Mouse (Mus musculus) heart, adult 11 months (tissue): ENCODE measurements around the gene Plxdc1.
"Not testable (repeated sequence)": the region's sequence is repeated elsewhere in the genome, so short reads cannot be mapped to it uniquely, and the experiment has no call there.

Experiments
- DNase-seq: peaks from one replicate; pipeline ENCODE4 v3.0.0; 2022

The Plxdc1 gene

DNA sequence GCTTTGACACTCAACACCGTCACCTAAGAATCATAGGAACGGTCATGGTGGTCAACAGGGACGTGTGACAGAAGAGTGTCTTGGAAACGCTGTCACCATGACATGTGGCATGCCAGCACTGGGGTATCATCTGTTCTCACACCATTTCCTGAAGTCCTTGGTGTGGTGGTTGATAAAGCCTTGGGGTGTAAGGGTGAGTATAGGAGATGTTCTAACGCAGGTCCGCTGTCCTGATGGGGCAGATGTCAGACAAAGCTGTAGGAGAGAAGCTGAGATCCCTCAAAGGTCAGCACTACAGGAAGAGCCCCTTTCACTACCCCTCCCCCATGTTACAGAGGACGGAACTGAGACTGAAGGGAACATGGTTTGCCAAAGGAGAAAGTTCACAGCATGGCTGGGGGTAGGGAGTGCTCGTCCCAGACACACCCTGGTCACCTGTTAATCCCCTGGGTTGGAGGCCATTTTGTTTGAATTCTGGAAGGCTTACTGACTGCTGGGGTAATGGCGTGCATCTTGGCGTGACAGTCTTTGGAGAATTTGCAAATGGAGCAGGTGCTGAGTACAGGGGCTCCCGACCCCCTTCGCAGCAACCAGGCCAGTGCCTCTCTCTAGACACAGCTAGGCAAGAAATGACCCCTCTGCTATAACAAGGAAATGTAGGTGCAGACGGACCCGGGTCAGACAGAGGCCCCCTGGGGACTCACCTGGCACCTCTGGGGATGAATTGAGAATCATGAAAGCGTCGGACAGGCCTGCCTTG lies 32.9 kb downstream of the Plxdc1 start:
- DNase-seq, result no peak

DNA sequence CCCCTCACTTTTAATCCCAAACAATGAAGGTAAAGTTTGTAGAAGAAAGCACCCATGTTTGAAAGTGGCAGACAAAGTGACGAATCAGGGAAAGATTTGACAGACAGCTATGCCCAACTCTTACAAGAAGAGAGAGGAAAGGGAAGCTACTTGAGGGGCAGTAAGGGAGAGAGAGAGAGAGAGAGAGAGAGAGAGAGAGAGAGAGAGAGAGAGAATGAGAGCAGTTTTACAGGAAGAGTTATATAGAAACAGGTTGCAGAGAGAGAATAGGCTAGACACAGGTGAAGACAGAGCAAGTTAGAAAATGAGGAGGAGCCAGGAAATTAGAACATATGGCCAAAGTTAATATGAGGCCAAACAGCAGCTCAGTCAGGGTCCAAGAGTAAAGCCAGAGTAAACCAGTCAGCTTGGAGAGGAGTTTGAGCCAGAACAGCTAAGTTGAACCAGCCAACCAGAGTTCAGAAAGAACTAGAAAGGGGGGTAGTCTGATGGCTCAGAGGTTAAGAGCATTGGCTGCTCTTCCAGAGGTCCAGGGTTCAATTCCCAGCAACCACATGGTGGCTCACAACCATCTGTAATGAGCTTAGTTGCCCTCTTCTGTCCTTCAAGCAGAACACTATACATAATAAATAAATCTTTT lies 33.8 kb downstream of the Plxdc1 start:
- no peak for DNase-seq

DNA sequence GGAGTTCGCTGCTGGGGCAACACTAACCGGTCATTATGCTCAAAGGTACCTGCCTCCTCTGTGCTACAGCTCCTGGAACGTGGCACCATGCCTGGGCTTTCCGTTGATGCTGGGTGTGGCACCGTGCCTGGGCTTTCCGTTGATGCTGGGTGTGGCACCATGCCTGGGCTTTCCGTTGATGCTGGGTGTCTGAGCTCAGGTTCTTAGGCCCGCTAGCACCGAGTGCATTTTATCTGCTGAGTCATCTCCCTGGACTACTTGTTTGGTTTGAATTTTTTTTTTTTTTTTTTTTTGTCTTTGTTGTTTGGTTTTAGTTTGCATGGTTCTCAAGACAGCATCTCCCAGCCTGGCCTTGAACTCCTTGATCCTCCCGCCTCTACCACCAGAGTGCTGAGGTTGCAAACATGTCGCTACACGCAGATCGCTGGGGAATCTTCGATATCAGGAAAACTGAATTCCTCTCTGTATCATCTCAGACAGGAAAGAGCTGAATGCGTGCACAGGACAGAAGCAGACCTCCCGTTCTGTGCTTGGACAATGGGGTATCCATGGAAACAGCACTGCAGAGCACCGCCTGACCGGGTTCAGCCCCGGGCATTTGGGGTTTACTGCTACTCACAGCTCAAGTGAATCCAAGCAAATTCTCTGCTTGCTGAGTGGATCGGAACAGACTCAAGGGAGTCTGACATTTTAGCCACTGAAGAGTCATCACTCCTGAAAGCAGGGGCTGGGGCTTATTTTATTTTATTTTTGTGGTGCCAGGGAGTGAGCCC lies 36.4 kb downstream of the Plxdc1 start:
- no peak for DNase-seq

DNA sequence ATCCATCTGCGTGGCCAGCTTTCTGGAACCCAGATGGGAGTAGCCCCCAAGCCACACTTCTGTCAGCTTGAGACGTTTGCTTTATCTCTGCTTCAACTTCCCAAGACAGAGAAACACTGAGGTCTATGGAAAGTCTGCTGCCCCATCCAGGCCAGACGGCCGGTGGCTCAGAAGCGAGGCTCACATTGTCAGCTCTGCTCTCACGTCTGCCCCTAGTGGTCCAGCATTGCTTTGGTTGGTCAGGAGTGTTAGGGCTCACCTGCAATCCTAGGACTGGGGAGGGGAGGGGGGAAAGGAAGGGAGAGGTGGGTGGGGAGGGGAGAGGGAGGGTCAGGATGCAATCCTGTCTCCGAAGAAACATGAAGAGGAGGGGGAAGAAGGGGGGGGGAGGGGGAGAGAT lies 38.8 kb downstream of the Plxdc1 start:
- no peak for DNase-seq

DNA sequence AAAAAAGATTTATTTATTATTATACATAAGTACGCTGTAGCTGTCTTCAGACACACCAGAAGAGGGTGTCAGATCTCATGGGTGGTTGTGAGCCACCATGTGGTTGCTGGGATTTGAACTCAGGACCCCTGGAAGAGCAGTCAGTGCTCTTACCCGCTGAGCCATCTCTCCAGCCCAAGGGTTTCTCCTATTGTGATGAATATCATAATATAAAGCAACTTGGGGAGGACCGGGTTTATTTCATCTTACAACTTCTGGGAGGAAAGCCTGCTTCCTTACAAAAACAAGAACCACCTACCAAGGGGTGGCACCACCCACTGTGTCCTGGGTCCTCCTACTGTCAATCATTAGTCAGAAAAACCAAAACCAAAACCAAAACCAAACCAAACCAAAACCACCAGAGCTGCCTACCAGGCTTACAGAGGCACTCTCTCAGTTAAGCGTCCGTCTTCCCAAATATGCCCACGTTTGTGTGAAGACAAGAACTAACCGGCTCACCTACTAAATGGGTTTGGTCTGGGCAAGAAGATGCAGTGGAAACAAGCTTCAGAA lies 40.4 kb downstream of the Plxdc1 start:
- not testable (repeated sequence) for DNase-seq

DNA sequence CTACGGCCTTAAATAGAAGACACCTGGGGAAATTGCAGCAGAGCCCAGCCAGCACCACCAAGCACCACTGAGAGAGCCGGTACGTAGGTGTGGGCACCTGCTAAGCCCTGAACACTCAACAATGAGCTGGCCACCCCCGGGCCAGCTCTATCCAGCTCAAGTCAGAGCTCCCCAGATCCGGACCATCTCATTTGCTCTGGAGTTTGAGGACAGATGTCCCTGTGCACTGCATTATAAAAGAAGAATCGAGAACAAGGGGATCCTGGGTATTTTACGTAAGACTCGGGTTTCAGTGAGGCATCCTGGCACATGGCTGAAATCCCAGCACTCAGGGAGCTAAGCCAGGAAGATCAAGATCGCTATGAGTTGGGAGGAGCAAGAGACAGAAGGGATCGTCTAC lies 41.2 kb downstream of the Plxdc1 start:
- no peak for DNase-seq

DNA sequence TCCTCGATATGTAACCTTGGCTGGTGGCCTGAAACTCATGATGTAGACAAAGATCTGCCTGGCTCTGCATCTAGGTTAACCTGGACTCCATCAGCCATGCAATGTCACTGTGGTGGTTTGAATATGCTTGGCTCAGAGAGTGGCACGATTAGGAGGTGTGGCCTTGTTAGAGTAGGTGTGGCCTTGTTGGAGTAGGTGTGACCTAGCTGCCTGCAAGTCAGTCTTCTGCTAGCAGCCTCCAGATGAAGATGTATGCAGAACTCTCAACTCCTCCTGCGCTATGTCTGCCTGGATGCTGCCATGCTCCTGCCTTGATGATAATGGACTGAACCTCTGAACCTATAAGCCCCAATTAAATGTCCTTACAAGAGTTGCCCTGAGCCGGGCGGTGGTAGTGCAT lies 43.0 kb downstream of the Plxdc1 start:
- DNase-seq, result no peak

DNA sequence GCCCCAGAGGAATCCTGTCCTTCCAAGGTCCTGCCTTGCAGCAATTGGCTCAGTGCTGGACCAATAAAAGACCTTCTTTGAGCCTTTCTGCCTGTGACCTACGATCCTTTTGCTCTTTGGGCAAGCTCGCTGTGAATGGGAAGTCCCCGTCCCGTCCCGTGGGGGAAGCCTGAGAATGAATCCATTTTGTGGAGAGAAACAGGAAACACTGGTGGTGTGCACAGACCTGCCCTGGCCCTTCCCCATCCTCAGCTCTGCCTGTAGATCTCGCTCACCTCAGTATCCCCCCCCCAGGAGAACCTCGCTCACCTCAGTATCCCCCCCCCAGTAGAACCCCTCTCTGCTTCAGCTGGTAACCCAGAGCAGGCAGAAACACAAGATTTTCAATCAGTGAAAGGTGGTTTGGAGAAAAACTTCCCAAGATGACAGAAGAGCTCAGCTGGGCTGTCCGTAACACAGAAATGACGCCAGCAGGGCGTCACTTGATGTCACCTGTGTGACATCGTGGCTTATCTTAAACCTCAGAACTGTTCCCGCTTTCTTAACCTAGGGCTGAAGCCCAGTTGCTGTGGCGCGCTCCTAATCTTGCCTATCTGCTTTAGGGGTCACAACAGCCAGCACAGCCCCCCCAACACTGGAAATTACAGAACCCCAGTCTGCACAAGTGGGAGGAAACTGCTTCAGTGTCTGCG lies 43.7 kb downstream of the Plxdc1 start:
- no peak for DNase-seq

DNA sequence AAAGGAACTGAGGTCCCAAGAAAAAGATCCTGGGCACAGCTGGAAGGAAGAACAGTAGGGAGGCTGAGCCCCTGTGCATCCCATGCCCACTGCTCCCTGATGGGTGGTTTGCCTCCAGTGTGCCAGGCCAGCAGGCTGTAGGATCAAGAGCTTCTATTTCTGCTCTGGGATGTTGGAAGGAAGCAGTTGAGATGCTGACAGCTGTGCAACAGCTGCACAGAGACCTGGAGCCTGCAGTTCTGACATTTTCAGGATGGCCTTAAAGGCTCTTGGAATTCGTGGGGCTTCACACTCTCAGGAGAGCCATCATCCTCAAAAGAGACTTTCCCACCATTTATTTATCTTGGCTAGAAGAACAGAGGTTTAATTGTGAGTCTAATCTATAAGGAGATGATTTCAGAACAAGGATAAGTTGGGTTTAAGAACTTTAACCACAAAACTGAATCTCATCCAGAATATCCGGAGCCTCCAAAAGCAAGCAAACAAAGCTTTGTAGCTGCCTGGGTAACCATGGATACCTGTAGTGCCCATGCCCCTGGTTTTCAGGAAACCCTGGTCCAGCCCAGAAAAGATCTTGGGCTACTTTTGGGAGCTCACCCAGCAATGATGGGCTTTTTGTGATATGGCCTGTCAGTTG lies 48.7 kb downstream of the Plxdc1 start:
- DNase-seq, result peak; percentile 84

DNA sequence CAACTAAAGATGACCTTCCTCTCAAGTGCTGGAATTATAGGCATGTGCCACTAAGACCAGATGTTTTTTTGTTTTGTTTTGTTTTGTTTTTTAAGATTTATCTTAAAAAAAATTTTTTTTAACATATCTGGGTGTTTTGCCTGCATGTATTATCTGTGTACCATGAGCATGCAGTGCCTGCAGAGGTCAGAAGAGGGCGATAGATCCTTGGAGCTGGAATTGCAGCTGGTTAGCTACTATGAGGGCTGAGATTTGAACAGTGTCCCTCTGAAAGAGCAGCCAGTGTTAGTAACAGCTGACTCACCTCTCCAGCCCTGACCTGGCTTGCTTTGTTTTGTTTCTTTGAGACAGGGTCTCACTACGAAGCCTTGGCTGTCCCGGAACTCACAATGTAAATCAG lies 49.5 kb downstream of the Plxdc1 start:
- DNase-seq, result no peak

DNA sequence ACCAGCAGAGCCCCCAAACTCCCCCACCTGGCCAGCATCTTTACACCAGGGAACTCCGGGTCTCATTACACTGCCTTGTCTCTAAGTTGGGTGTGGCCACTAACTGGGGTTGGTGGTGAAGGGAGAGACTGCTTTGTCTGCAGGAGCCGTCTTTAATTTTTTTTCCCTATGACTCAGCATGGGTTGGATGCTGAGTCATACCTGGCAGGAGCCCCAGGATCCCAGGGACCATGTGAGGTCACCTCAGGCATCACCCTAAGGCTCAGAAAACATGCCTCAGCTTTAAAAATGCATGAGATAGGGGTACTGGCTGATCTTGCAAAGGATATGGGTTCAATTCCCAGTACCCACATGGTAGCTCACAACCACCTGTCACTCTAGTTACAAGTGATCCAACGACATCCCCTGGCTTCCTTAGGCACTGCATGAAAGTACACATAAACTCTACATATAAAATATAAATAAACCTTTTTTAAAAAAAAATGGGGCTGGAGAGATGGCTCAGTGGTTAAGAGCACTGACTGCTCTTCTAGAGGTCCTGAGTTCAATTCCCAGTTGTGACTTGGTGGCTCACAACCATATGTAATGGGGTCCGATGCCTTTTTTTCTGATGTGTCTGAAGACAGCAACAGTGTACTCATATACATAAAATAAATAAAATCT lies 50.2 kb downstream of the Plxdc1 start:
- DNase-seq, result peak; percentile 88

DNA sequence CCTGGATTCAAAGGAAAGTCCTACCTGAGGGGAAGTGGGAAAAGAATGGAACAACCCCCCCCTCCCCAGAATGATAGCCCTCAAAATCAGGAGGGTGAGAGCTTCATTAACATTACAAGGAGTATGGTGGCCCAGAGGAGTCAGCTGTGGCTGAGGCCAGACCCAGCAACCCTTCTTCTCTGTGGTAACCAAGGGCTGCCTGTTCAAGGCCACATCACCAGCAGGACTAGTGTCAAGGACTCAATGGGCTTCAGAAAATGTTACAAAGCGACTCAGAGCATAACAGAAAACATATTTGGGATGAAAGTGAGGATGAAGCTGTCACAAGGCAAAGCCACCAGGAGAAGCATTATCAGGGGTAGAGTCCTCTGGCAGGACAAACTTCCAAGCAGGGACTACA lies 52.7 kb downstream of the Plxdc1 start:
- DNase-seq, result no peak

DNA sequence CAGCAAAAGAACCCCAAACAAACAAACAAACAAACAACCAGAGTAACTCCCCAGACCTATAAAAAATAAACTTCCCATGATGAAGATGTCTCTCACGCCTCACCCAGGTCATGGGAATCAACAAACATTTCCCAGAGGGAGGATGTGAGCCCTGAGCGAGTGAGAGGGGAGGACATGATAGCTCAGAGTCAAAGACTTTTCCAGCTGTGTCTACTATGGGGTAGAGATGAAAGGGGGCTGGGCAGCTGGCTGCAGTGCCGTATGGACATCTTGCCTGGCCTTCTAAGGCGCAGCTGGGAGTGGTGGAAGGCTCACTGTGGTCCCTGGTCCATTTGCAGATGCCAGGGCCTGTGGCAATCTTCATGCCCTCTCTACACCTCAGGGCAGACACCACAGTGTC lies 57.3 kb downstream of the Plxdc1 start:
- peak; percentile 93 for DNase-seq

DNA sequence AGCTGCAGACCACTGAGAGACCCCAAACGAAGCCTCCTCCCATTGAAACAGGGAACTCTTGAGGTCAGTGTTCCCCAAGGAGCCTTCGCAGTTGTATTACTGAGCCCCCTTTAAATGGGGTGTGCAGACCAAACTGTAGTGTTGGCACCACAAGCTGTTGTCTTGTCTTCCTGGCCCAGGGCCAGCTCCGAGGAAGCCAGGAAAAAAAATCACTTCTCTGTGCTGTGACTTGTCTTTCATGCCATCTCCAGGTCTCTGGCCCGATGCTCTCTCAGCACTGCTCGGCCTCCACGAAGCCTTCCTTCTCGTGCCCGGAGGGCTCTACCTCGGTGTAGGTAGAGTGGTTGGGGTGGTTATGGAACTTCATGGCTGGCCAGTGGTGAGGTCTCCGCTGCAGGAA lies 62.0 kb downstream of the Plxdc1 start:
- DNase-seq, result no peak

DNA sequence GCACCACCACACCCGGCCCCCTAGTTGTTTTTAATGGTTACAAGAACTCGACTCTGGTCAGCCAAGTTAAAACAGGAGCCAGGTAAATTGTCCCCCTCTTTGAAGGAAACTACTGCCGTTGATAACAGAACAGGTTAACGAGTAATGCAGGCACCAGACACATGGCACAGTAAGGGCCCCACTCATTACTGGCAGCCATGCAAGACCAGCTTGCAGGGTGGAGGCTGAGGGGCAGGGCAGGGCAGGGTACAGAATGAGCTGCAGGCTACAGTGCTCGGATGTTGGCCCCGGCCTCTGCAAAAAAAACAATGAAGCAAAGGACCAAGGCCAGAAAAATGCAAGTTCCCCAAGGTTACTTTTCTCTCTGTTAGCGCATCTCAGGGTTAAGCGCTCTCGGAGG lies 62.6 kb downstream of the Plxdc1 start:
- DNase-seq, result no peak

DNA sequence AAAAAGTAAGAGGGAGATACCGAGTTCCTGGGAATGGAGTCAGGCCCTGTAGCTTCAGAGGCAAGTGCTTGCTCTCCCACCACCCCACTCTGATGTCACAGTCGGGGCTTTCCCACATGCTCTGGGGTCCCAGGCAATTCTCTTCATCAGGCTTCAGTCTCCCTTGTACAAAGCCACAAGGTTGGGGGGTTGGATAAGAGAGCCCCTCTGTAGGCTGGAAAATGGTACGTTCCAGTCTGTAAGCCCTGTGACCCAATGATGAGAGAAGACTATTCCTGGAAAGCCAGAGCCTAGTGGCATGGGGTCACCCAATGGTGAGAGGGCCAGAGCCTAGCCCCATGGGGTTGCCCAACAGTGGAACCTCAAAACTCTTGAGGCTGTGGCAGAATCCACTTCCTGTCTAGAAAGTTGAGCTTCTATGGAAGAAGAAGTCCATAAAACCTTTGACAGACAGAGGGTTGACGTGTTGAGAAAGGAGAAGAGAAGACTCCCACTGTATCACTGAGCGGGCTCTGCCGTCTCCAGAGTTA lies 70.2 kb downstream of the Plxdc1 start:
- no peak for DNase-seq

DNA sequence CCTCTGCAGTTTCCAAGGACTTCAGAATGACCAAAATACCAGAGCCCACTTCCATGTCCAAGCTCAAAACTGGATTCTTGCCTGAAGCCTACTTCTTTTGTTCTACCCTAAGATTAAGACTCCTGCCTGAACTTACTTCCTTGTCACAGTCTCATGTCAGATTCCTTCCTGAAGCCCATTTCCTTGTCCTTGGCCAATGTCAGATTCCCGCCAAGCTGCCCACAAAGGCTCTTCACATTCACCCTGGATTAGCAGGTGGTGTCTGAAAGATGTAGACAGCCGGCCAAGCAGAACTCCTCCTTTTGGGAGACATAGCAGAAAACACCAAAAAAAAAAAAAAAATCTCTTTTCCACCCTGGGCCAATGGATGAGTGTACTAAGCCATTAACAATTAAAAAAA lies 70.8 kb downstream of the Plxdc1 start:
- no peak for DNase-seq

DNA sequence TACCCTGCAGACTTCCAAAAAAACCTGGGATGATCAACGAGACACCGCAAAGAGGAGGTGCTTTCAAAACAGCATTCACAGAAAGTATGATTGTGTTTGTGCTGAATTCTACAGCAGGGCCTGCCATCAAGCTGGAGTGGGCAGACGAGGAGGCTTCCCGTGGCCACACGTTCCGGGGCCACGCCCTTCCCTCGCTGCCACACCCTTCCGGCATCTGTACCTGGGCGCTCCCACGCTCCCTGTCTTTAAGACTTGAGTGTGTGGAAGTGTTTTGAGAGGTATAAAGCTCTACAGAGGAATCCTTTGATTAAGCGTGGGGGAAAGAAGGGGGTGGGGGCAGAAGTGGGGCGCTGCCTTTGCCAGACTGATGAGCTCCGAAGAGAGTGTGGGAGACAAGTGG lies 73.1 kb downstream of the Plxdc1 start:
- DNase-seq, result no peak

DNA sequence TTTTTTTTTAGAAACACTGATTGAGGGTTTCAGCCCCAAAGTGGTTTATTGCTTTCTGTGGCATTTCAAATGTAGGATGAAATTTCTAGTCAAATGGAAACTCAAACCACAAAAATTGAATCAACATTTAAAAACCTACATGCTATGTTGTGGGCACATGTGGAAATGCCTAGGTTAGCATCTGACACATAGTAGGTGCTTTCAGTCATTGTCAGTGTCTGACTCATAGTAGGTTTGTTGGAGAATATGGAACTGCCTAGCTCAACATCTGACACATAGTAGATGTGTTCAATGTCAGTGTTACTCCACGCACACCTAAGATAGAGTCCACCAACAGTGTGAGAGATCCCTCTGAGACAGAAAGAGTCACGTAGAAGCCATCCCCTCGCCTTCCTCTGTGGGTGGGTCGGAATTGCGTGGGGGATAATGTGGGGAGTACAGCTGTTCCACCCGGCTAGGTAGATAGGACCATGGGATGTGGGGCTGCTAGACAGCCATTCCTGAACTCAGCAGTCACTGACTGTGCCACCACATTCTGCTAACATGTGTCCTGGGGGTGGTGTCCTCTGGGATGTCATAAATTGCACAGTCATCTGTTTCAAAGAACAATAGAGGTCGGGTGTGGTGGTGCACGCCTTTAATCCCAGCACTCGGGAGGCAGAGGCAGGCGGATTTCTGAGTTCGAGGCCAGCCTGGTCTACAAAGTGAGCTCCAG lies 77.5 kb downstream of the Plxdc1 start:
- DNase-seq, result no peak

DNA sequence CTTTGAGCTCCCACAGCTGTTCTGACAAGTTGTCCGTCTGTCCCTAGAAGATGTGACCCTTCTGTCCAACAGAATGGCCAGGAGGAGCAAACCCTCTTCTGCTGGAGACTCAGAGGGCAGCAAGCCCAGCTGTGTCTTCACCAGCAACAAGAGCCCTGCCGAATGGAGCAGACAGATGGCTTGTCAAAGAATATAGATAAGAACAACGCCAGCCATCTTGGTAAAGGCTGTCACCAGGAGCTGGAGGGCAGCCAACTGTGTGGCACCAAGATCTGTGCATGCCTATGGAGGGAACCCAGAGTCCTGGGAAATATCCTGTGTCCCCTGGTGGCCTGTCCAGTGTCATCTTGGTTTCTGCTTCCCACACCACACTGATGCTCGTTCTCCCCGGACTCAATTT lies 78.3 kb downstream of the Plxdc1 start:
- no peak for DNase-seq

DNA sequence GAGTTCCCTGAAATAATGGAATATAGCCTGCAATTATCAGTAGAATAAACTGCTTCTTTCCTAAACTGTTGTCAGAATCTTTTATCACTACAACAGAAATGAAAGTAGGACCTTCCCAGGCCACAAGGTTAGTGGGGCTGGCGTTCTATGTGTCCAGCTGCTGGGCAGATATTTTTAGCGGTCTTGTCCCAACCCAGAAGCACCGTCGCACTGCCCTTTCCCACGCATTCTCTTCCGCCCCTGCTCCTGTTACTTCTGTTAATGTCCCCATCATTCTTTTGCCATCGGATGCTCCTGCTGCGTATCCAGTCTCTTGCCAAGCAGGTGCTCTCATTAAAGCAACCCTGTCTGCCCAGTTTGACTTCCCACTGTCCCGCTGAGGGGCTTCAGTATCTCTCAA lies 79.3 kb downstream of the Plxdc1 start:
- peak; percentile 90 for DNase-seq
